Mouse (Mus musculus) layer of hippocampus, postnatal 25 days (tissue): ENCODE data around the gene Xirp2. TPM values are rescaled to one million over a fixed set of nuclear protein-coding genes. Genes with fewer than 3 reads are reported as not detected.
"Not testable (repeated sequence)": the region's sequence is repeated elsewhere in the genome, so short reads cannot be mapped to it uniquely, and the experiment has no call there.

Experiments
- DNase-seq, 2 experiments: peaks; one replicate each; pipeline ENCODE4 v3.0.0; 2022; ENCODE audit warnings: mixed read lengths in 2 of 2, low spot score in 1 of 2; ENCODE audit errors: extremely low spot score in 1 of 2
- total RNA-seq, 2 experiments: library from RNA; stranded (reverse); gene quantifications; 2 replicates each; pipeline ENCODE4 v1.2.3; 2021

Xirp2 gene
- not detected for total RNA-seq

- no peak for DNase-seq
Observed at GRCm38 (mm10) chr2:67445780-67446179, at the start of gene Xirp2. TSS of gene Xirp2 (plus strand) at chr2:67446002.

GRCm38 (mm10) chr2:67413425-67413824 lies 32.4 kb upstream of the Xirp2 start, which contains the start of gene Gm21830:
TSS of gene Gm21830 (plus strand) at chr2:67413725.
- DNase-seq: not testable (repeated sequence)

- DNase-seq: no peak
Observed at GRCm38 (mm10) chr2:67420853-67421252, 24.9 kb upstream of the Xirp2 start.

GRCm38 (mm10) chr2:67422799-67423198 lies 23.0 kb upstream of the Xirp2 start:
- no peak for DNase-seq

GRCm38 (mm10) chr2:67433081-67433480 lies 12.7 kb upstream of the Xirp2 start, which contains the start of gene Gm26727:
TSS of gene Gm26727 (minus strand) at chr2:67433181.
- no peak for DNase-seq

- DNase-seq: no peak
Observed at GRCm38 (mm10) chr2:67438309-67438708, 7.5 kb upstream of the Xirp2 start.

GRCm38 (mm10) chr2:67446772-67447171 lies 970 bp downstream of the Xirp2 start:
- no peak for DNase-seq

GRCm38 (mm10) chr2:67447206-67447605 lies 1.4 kb downstream of the Xirp2 start:
- peak in 1 of 2 experiments; percentile 24 for DNase-seq

- no peak for DNase-seq
Observed at GRCm38 (mm10) chr2:67460857-67461256, 15.1 kb downstream of the Xirp2 start.

GRCm38 (mm10) chr2:67467036-67467435 lies 21.2 kb downstream of the Xirp2 start:
- no peak for DNase-seq

- DNase-seq: not testable (repeated sequence)
Observed at GRCm38 (mm10) chr2:67470030-67470429, 24.2 kb downstream of the Xirp2 start.

GRCm38 (mm10) chr2:67477753-67478152 lies 32.0 kb downstream of the Xirp2 start:
- peak in 1 of 2 experiments; percentile 75 for DNase-seq

GRCm38 (mm10) chr2:67481051-67481450 lies 35.2 kb downstream of the Xirp2 start:
- no peak for DNase-seq

GRCm38 (mm10) chr2:67486721-67487120 lies 40.9 kb downstream of the Xirp2 start:
- no peak for DNase-seq

GRCm38 (mm10) chr2:67487162-67487561 lies 41.4 kb downstream of the Xirp2 start:
- peak in 1 of 2 experiments; percentile 9 for DNase-seq

GRCm38 (mm10) chr2:67488465-67489127 lies 42.8 kb downstream of the Xirp2 start:
- DNase-seq: no peak

GRCm38 (mm10) chr2:67489128-67489492 lies 43.3 kb downstream of the Xirp2 start:
- DNase-seq: no peak

- no peak for DNase-seq
Observed at GRCm38 (mm10) chr2:67505457-67505856, 59.7 kb downstream of the Xirp2 start.

GRCm38 (mm10) chr2:67516405-67516804 lies 70.6 kb downstream of the Xirp2 start:
- no peak for DNase-seq

- no peak for DNase-seq
Observed at GRCm38 (mm10) chr2:67535347-67535746, 89.5 kb downstream of the Xirp2 start.

GRCm38 (mm10) chr2:67539426-67539825 lies 93.6 kb downstream of the Xirp2 start:
- no peak for DNase-seq

- DNase-seq: no peak
Observed at GRCm38 (mm10) chr2:67541957-67542696, 96.3 kb downstream of the Xirp2 start.
